Mouse (Mus musculus): ENCODE results near the gene Xrcc1. TPM values are rescaled to one million over a fixed set of nuclear protein-coding genes. Genes with fewer than 3 reads are reported as not detected.
"Not testable (repeated sequence)": the region's sequence is repeated elsewhere in the genome, so short reads cannot be mapped to it uniquely, and the experiment has no call there.

Gene Xrcc1
- polyA plus RNA-seq, 1 experiment from 2014 or later, result 182 TPM

DNA sequence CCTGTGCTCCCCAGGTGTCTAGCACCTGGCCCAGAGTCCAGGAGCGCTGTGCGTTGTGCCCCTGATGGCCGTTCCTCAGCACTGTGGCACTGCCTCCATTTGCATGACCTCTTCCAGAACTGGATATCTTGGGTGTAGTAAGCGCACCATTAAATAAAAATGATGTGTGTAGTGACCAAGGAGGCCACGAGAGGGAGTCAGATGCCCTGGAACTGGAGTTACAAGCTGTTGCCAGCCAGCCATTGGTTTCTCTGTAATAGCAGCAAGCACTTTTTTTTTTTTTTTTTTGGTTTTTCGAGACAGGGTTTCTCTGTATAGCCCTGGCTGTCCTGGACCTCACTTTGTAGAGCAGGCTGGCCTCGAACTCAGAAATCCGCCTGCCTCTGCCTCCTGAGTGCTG, 29.8 kb upstream of the Xrcc1 start:
- WGBS, result 63% methylated on average over 8 of the region's 8 CpGs
- H3K27ac ChIP-seq; DNase-seq (ENCODE audit: low spot score); H3K27me3 ChIP-seq (ENCODE audit: low read depth, poor library complexity, severe bottlenecking); H3K4me3 ChIP-seq; H3K9me3 ChIP-seq (replicated peaks); H3K4me1 ChIP-seq: not testable (repeated sequence)
- H3K36me3 ChIP-seq, result peaks cover 75% of the 10 kb centered on the region

DNA sequence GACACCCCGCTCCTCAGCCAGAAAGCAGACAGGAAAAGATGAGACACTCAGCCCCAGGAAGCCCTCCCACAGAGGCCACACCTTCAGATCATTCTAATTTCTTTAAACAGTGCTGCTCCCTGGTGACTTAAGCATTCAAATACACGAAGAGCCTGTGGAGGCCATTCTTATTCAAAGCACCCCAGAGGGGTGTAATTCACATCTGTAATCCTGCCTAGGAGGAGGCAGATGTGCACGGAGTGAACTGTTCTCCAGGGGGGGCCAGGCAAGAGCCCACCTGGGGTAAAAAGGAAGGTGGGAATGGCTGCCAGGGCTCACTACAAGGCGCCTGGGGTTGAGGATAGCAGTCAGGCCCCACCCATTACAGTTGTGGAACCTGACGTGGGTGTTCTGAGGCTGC, 29.0 kb upstream of the Xrcc1 start:
- peaks cover 68% of the 10 kb centered on the region for H3K36me3 ChIP-seq

GRCm38 (mm10) chr7:24517654-24518053, 28.4 kb upstream of the Xrcc1 start:
- 69% methylated on average over 6 of the region's 6 CpGs for WGBS
- no peak overlapping the region for H3K4me3 ChIP-seq
- H3K27me3 ChIP-seq (ENCODE audit: low read depth, poor library complexity, severe bottlenecking), result no peaks in the 10 kb centered on the region
- no peak overlapping the region for H3K27ac ChIP-seq
- peaks cover 62% of the 10 kb centered on the region for H3K36me3 ChIP-seq
- H3K4me1 ChIP-seq, result no peaks in the 10 kb centered on the region; the same call in 1 of the 2 replicates
- no peak for DNase-seq (ENCODE audit: low spot score)
- no peaks in the 10 kb centered on the region for H3K9me3 ChIP-seq (replicated peaks)

More for the DNA sequence above, 29.0 kb upstream of the Xrcc1 start:
- H3K27me3 ChIP-seq (ENCODE audit: low read depth, poor library complexity, severe bottlenecking), result no peaks in the 10 kb centered on the region
- no peak overlapping the region for H3K4me3 ChIP-seq
- no peak overlapping the region for H3K27ac ChIP-seq
- H3K4me1 ChIP-seq, result no peaks in the 10 kb centered on the region; the same call in 1 of the 2 replicates
- 63% methylated on average over 5 of the region's 5 CpGs for WGBS
- H3K9me3 ChIP-seq (replicated peaks), result no peaks in the 10 kb centered on the region
- DNase-seq (ENCODE audit: low spot score), result no peak

- peaks cover 47% of the 10 kb centered on the region for H3K36me3 ChIP-seq
- DNase-seq (ENCODE audit: low spot score), result no peak
- no peak overlapping the region for H3K27ac ChIP-seq
- 67% methylated on average over 3 of the region's 3 CpGs for WGBS
- no peaks in the 10 kb centered on the region; the same call in 1 of the 2 replicates for H3K4me1 ChIP-seq
- no peaks in the 10 kb centered on the region for H3K27me3 ChIP-seq (ENCODE audit: low read depth, poor library complexity, severe bottlenecking)
- no peaks in the 10 kb centered on the region for H3K9me3 ChIP-seq (replicated peaks)
- H3K4me3 ChIP-seq, result no peak overlapping the region
These were observed 27.0 kb upstream of the Xrcc1 start for GRCm38 (mm10) chr7:24519130-24519529.

GRCm38 (mm10) chr7:24520054-24520453, 26.0 kb upstream of the Xrcc1 start:
- H3K4me1 ChIP-seq; H3K4me3 ChIP-seq; DNase-seq (ENCODE audit: low spot score); H3K27ac ChIP-seq; H3K27me3 ChIP-seq (ENCODE audit: low read depth, poor library complexity, severe bottlenecking); H3K9me3 ChIP-seq (replicated peaks): not testable (repeated sequence)
- peaks cover 38% of the 10 kb centered on the region for H3K36me3 ChIP-seq
- WGBS, result 90% methylated on average over 10 of the region's 10 CpGs

DNA sequence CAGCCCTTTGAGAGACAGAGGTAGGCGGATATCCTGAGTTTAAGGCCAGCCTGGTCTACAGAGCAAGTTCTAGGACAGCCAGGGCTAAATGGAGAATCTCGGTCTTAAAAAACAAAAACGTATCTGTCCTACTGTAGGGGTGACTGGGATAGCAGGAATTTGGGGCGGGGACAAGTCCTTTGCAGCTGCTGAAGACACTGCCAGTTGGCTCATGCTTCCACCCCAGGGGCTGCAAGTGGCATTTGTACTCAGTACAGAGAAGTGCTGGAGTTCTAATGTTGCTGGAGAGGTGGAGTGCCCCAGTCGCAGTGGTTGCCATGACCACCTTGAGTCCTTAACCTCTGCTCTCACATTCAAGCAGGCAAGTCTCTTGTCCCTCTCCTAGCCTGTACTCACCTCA, 23.3 kb upstream of the Xrcc1 start:
- 66% methylated on average over 5 of the region's 5 CpGs for WGBS
- DNase-seq (ENCODE audit: low spot score), result no peak
- Histone ChIP-seq H3K27me3 (ENCODE audit: low read depth, poor library complexity, severe bottlenecking) (no peaks in the 10 kb centered on the region), H3K4me3 (no peak overlapping the region), H3K36me3 (peaks cover 11% of the 10 kb centered on the region), H3K4me1 (no peaks in the 10 kb centered on the region), H3K27ac (no peak overlapping the region), H3K9me3 (replicated peaks) (no peaks in the 10 kb centered on the region)

DNA sequence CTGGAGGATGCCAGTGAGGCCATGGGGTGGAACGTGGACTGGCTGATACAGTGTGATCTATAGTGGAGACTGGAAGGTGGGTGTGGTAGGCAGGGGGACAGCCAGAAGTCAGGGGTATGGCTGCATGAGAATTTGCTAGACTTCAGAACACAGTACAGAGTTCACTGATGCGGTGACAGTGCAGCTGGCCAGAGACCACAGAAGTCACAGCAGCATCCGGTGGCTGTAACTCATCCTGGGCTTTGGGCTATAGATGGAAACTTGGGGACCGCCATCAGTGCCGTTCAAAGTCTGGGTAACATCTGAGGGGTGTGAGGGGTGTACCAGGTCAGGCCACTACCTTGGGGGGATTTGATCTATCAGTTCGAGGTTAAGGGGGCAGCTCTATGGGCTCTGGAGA, 22.4 kb upstream of the Xrcc1 start:
- no peaks in the 10 kb centered on the region for H3K27me3 ChIP-seq (ENCODE audit: low read depth, poor library complexity, severe bottlenecking)
- H3K9me3 ChIP-seq (replicated peaks), result no peaks in the 10 kb centered on the region
- WGBS, result 85% methylated on average over 6 of the region's 6 CpGs
- no peak for DNase-seq (ENCODE audit: low spot score)
- H3K27ac ChIP-seq, result no peak overlapping the region
- H3K4me1 ChIP-seq, result no peaks in the 10 kb centered on the region
- H3K36me3 ChIP-seq, result peaks cover 2% of the 10 kb centered on the region
- no peak overlapping the region for H3K4me3 ChIP-seq

GRCm38 (mm10) chr7:24524978-24525377, 21.1 kb upstream of the Xrcc1 start:
- 80% methylated on average over 6 of the region's 6 CpGs for WGBS
- no peak overlapping the region for H3K4me3 ChIP-seq
- H3K36me3 ChIP-seq, result no peaks in the 10 kb centered on the region

DNA sequence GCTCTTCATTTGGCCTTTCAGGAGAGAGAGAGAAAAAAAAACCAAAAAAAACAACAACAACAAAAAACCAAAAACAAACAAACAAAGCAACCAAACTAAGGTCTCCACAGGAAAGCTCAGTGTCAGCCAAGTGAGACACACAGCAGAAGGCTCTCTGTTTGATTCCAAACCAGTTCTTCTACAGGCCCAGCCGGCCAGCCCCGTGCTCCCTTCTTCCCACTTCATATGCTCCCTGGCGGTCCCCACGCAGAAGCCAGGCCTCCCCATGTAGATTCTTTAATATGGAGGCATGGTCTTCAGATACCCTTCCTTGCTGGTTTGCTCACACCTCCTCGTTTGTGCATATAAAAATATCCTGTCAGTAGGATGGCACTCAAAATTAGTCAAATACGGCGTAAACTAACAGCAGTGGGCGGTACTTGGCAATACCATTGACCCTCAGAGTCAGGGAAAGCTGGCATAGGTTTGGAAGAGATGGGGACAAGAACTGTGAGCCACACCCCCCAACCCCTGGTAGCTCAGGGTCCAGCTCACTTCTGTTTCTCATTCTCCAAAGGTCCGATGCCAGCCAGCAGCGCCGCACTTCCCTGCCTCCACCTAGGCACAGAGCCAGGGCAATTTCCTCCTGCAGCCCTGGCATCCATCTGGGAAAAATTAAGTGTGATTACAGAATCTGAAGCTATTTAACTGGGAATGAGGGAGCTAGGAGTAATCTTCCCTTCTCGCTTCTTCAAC, 20.2 kb upstream of the Xrcc1 start:
- Histone ChIP-seq H3K9me3 (replicated peaks) (no peaks in the 10 kb centered on the region), H3K27me3 (ENCODE audit: low read depth, poor library complexity, severe bottlenecking) (no peaks in the 10 kb centered on the region), H3K27ac (no peak overlapping the region), H3K4me3 (no peak overlapping the region), H3K36me3 (no peaks in the 10 kb centered on the region), H3K4me1 (peaks cover 8% of the 10 kb centered on the region)
- DNase-seq (ENCODE audit: low spot score), result no peak
- 90% methylated on average over 12 of the region's 12 CpGs for WGBS

More at GRCm38 (mm10) chr7:24524978-24525377, 21.1 kb upstream of the Xrcc1 start:
- H3K4me1 ChIP-seq, result peaks cover 7% of the 10 kb centered on the region
- no peak overlapping the region for H3K27ac ChIP-seq
- no peak for DNase-seq (ENCODE audit: low spot score)
- no peaks in the 10 kb centered on the region for H3K27me3 ChIP-seq (ENCODE audit: low read depth, poor library complexity, severe bottlenecking)
- H3K9me3 ChIP-seq (replicated peaks), result no peaks in the 10 kb centered on the region

DNA sequence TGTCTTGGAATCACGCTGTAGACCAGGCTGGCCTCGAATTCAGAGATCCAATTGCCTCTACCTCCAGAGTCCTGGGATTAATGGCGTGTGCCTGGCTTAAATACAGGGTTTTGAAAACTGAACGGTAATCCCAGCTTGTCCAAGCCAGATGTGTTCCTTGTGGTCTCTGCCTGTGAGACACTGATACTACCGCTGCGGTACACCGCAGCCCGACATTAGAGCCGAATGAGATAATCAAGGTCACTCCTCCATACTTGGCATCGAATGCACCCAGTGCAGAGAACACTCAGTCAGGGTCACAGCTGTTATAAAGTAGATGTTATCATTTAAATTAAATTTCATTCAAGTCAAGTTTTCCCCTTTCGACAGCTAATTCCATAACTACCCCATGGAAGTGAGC, 17.2 kb upstream of the Xrcc1 start:
- WGBS, result 94% methylated on average over 11 of the region's 11 CpGs
- DNase-seq (ENCODE audit: low spot score), result no peak
- Histone ChIP-seq H3K27me3 (ENCODE audit: low read depth, poor library complexity, severe bottlenecking) (peaks cover 20% of the 10 kb centered on the region), H3K4me1 (peaks cover 32% of the 10 kb centered on the region), H3K9me3 (replicated peaks) (no peaks in the 10 kb centered on the region), H3K27ac (no peak overlapping the region), H3K36me3 (peaks cover 14% of the 10 kb centered on the region), H3K4me3 (no peak overlapping the region; the same call in 1 of the 2 replicates)

DNA sequence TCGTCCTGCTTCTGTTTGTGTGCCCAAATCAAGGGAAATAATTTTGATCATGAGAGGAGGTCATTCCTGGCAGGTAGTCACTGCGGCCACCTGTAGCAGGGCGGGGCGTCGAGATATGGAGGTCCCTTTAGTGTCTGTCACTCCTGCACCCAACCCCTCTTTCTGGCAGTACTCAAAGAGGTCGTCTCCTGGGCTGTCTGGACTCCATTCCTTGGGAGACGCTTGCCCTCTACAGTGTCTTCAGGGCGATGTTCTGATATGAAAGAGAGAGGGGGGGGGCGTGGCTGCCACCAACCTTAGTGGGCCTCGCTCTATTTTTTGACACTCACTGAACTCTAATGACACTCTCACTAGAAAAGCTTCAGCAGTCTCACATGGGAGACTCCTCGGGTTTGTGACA, 16.5 kb upstream of the Xrcc1 start:
- Histone ChIP-seq H3K9me3 (replicated peaks) (no peaks in the 10 kb centered on the region), H3K27ac (peak overlapping the region; percentile 92; the same call in 1 of the 2 replicates), H3K27me3 (ENCODE audit: low read depth, poor library complexity, severe bottlenecking) (peaks cover 27% of the 10 kb centered on the region), H3K4me3 (peak overlapping the region; percentile 64), H3K4me1 (peaks cover 39% of the 10 kb centered on the region), H3K36me3 (peaks cover 21% of the 10 kb centered on the region)
- no peak for DNase-seq (ENCODE audit: low spot score)
- WGBS, result 62% methylated on average over 11 of the region's 11 CpGs

GRCm38 (mm10) chr7:24530062-24530931, 15.8 kb upstream of the Xrcc1 start, which contains the start of gene Irgq:
Irgq (plus strand) TSS chr7:24530689.
- H3K9me3 ChIP-seq (replicated peaks), result no peaks in the 10 kb centered on the region
- H3K36me3 ChIP-seq, result peaks cover 28% of the 10 kb centered on the region
- H3K27me3 ChIP-seq (ENCODE audit: low read depth, poor library complexity, severe bottlenecking), result peaks cover 35% of the 10 kb centered on the region
- DNase-seq (ENCODE audit: low spot score), result peak; percentile 98
- H3K27ac ChIP-seq, result peak within 1 kb of the TSS; percentile 92
- H3K4me1 ChIP-seq, result peaks cover 39% of the 10 kb centered on the region
- peak within 1 kb of the TSS; percentile 64 for H3K4me3 ChIP-seq
- WGBS, result under 1% methylated on average over 44 of the region's 44 CpGs
